Mouse (Mus musculus) left cerebral cortex, postnatal 25 days (tissue): ENCODE data around the gene Ackr2. TPM values are rescaled to one million over a fixed set of nuclear protein-coding genes. Genes with fewer than 3 reads are reported as not detected.

Source experiments
- DNase-seq, 2 experiments: peaks; one replicate each; pipeline ENCODE4 v3.0.0; 2022; ENCODE audit warnings: low spot score in 2 of 2, mixed read lengths in 1 of 2
- intact Hi-C: fragments of 180-260 bp; cut with DNase I; formaldehyde crosslinking; loops from one replicate; pipeline ENCODE4 v1.15.1; 2025
- total RNA-seq, 2 experiments: library from RNA; stranded (reverse); gene quantifications; 2 replicates each; pipeline ENCODE4 v1.2.3; 2021

Gene Ackr2
- total RNA-seq, 2 experiments from 2014 or later = 5.5 to 7.6 TPM

DNA sequence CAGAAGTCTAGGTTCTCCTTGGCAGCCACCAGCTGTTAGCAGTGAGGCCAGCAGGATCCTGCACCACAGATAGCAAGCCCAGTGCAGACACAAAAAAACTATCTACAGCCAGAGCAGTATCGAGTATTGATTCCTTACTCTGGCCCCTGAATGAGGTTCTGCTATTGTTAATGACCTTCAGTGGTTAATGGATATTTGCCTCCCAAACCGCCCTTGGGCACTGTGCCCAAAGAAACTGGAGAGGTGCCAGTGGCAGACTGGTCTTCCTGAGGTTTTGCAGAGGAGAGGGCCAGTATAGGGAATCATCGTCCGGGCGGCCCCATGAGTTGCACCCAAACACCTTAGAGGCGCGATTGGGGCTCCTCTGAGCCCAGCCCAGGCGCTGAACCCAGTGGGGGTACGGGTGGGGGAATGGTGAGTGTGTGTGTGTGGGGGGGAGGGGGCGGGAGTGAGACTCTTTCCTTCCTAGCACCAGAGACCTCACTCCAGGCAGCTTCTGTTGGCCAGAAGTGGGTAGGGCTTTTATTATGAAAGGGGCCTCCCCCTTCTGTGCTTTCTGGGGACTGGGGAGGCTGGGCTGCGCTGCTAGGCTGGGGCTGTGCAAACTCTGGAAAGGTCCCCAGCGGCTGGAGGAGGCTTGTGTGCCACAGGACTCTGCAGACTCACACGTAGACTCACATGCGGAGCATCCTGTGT is 52.4 kb downstream of the Ackr2 start, which contains the start of gene Fam198a:
Gene Fam198a (plus strand): TSS at position 571 of the 696 bp plus-strand sequence.
- DNase-seq = no peak
- intact Hi-C loops = no loop called here

DNA sequence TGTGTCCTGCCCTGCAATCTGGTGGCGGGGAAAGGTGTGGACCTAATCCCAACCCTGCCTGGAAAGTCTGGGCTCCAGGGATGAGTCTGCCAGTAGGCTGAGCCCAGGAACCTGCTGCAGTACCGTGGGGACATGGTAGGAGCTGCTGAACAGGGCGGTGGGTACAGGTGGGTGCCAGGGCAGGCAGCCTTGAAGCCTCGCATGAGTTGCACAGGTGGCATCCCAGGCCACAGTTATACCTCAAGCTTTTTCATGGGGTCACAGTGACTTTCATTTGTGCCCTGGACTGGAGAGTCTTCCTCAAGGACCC is 52.9 kb downstream of the Ackr2 start:
- DNase-seq = no peak
- intact Hi-C loops = no loop called here

DNA sequence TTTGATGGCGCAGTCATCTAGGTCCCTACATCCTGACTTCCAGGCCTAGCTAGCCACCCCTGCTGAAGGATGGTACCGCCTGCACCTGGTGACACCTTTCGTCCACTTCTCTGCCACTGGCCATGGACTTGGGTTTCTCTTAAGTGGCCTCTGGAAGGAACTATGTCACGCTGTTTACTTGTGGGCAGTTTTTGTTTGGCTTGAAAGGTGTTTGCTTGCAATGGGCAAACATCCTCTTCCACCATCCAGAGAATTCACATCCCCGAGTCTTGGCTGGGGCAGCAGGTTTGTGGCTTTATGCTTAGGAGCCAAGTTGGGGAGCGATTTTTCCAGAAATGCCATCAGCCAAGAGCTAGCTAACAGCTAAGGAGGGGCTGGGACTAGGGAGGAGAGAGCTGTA is 54.4 kb downstream of the Ackr2 start:
- DNase-seq = no peak
- intact Hi-C loops = no loop called here

DNA sequence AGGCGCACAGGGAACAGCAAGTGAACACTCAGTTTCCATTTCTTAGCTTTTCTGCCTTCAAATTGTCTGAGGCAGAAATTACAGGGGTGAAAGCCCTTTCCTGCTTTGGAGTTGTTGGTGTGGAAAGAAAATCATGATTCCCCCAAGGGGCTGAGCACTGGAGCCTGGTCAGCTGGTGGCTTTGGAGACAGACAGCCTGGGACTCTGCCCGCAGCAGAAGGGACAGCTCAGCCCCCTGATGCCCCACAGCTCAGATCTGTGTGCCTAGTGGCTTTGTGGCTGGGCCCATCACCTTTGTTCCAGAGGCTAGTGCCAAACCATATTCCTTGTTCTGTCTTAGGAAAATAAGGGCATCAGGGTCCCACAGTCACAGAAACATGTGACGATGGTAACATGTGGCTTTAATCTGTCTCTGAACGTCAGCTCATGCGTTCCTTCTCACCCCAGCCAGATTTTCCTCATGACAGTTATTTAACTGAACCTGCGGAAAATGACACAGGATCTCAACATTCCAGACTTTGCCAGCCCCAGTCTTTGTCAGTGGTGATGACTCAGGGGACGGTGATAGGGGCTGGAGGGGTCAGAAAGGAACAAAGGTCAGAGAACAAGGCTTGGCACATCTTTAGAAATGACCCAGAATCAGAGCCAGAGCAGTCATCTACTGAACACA is 61.9 kb downstream of the Ackr2 start:
- intact Hi-C loops = no loop called here
- no peak for DNase-seq

Other genes with a start within 250 kb of the Ackr2 start
- gene Sec22c, start 192.9 kb upstream of the Ackr2 start, total RNA-seq = 10 to 100 TPM; 26.8 to 28.8 TPM
- 10 to 100 TPM; 79.0 to 92.0 TPM for gene Ss18l2, start 188.0 kb upstream of the Ackr2 start, total RNA-seq
- 100 to 1,000 TPM in 1 of 2 experiments, 10 to 100 TPM in 1; 95.5 to 124 TPM for gene Nktr, start 179.2 kb upstream of the Ackr2 start, total RNA-seq
- gene Zfp651, start 139.0 kb upstream of the Ackr2 start, total RNA-seq = 100 to 1,000 TPM; 108 to 115 TPM
- 1 to 10 TPM; 4.9 to 5.5 TPM for gene Klhl40, start 120.7 kb upstream of the Ackr2 start, total RNA-seq
- gene Hhatl, start 105.8 kb upstream of the Ackr2 start, total RNA-seq = 10 to 100 TPM; 16.1 to 18.8 TPM
- gene Ccdc13, start 58.9 kb upstream of the Ackr2 start, total RNA-seq = 1 to 10 TPM; 5.2 to 6.9 TPM
- 10 to 100 TPM; 94.1 to 99.6 TPM for gene Higd1a, start 40.0 kb upstream of the Ackr2 start, total RNA-seq
- not detected for gene Cyp8b1, start 17.9 kb downstream of the Ackr2 start, total RNA-seq
- gene Fam198a, start 52.6 kb downstream of the Ackr2 start, total RNA-seq = 1 to 10 TPM; 5.4 to 6.9 TPM
- gene Pomgnt2, start 98.8 kb downstream of the Ackr2 start, total RNA-seq = 10 to 100 TPM; 34.3 to 43.1 TPM
- 100 to 1,000 TPM; 116 to 117 TPM for gene Snrk, start 218.9 kb downstream of the Ackr2 start, total RNA-seq